Mouse (Mus musculus) neutrophil, adult 59 days (primary cell): ENCODE results near the gene Limd1. TPM values are rescaled to one million over a fixed set of nuclear protein-coding genes. Genes with fewer than 3 reads are reported as not detected.

ENCODE experiments used
- total RNA-seq, 2 experiments: library from RNA; stranded (reverse); gene quantifications; 1 replicate in 1 of 2; 2 replicates in 1 of 2; pipeline ENCODE4 v1.2.4; 2023

The Limd1 gene
- total RNA-seq, result 10 to 100 TPM; 30.8 to 39.4 TPM

DNA sequence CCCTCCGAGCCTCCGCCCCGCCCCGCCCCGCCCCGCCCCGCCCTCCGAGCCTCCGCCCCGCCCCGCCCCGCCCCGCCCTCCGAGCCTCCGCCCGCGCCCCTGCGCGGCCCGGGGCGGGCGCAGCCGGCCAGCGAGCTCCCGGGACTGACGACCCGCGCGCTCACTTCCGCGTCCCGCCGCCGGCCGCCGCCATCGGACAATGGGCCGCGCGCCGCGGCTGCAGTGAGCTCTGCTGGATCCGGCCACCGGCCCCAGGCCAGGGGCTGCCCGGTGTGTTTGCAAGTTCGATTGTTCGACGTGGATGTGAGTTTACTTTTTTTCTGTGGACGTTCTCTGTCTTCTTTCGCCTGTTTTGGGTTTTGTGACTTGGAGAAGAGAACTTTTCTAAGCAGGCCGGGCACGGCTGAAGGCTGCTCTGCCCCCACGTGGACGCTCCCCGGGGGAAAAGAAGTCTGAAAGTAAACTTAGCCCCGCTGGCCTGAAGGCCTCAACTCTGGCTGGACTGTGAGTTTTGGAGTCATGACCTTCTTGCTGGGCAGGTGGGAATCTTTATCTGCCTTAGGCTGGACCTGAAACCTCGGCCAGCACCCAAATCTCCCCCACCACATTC is at the start of gene Limd1:
Limd1 (plus strand) TSS at position 121 of the 610 bp plus-strand sequence.

DNA sequence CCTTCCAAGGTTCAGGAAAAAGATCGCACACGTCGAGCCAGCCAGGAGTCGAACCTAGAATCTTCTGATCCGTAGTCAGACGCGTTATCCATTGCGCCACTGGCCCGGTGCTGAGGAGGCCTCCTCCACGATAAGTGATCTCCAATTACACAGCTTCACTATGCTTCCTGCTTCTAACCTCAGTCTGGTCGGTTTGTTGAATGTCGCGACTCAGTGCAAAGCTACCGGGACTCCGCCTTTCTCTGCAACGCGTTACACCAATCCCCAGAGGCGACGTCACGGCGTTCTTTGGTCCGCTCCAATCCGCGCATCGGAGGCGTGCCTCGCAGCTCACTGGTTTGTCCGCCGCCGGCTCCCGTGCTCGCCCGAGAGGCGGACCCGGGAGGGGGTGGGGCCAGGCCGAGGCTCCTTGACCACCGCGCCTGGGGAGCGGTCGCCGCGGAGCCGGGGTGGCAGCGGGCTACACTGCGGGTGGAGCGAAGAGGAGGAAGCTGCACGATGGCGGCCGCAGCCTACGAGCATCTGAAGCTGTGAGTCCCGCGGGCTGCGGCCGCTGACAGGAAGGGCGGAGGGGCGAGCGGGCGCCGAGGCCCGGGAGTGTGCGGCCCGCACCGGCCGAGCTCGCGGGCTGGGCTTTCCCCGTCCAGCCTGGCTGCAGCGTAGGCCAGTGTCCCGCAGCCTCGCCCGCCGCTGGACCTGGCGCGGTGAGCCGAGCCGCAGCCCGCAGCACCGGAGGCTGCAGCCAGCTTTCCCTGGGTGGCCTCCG is 51.1 kb downstream of the Limd1 start, which contains the start of gene Sacm1l:
Sacm1l (plus strand) TSS at position 368 of the 766 bp plus-strand sequence.

Other genes with a start within 250 kb of the Limd1 start
- gene Tmem158, start 217.9 kb upstream of the Limd1 start, total RNA-seq, result under 1 TPM; 0.27 to 0.35 TPM
- 100 to 1,000 TPM; 274 to 275 TPM for gene Lars2, start 111.8 kb upstream of the Limd1 start, total RNA-seq
- 10 to 100 TPM; 21.0 to 21.2 TPM for gene Sacm1l, start 51.1 kb downstream of the Limd1 start, total RNA-seq
- under 1 TPM in 1 of 2 experiments, not detected in 1; 0.11 TPM for gene Slc6a20b, start 153.9 kb downstream of the Limd1 start, total RNA-seq
- gene Ccr9, start 199.7 kb downstream of the Limd1 start, total RNA-seq, result under 1 TPM; 0.36 to 0.40 TPM
- gene Slc6a20a, start 200.2 kb downstream of the Limd1 start, total RNA-seq, result 1 to 10 TPM in 1 of 2 experiments, under 1 TPM in 1; 0.44 to 3.1 TPM
- 10 to 100 TPM; 23.7 to 27.7 TPM for gene Lztfl1, start 239.0 kb downstream of the Limd1 start, total RNA-seq